Mouse (Mus musculus) ovary, postnatal 14 days (tissue): ENCODE data around the gene Slc45a1.
"Not testable (repeated sequence)": the region's sequence is repeated elsewhere in the genome, so short reads cannot be mapped to it uniquely, and the experiment has no call there.

ENCODE experiments used
- DNase-seq: peaks from one replicate; pipeline ENCODE4 v3.0.0; 2022; ENCODE audit warnings: low spot score

The Slc45a1 gene

GRCm38 (mm10) chr4:150605804-150606203 is 46.2 kb downstream of the Slc45a1 start:
- no peak for DNase-seq

- DNase-seq: no peak
These were observed 48.5 kb downstream of the Slc45a1 start for GRCm38 (mm10) chr4:150603366-150604061.

DNA sequence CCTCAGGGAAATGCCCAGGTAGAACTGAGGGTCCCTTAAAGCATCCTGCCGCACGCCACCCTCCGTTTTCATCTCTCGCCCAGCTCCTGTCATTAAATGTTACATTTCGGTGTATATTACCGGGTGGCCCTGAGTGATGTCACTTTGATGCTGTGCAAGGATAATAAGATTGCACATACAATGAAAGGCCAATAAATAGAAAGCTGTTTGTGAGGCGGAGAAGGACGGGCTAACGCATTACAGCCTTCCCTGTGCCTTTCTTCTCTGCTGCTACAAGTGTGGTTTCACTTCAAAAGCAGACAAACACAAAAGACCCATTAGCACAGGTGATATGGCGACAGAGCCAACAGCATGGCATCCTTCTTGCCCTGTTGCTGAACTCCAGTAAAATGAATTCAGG is 50.5 kb downstream of the Slc45a1 start:
- no peak for DNase-seq

DNA sequence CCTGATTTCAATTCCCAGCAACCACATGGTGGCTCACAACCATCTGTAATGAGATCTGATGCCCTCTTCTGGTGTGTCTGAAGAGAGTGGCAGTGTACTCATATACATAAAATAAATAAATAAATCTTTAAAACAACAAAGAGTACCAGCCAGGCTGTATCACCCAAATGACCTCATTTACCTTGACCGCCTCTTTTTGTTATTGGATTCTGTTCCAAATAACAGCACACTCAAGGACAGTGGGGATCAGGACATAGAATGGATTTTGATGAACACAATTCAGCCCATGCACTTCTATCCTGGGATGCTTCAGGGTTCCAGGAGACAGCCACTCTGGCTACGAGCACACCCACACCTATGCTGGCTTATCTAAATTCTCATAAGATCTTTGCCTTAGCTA is 51.5 kb downstream of the Slc45a1 start:
- DNase-seq: not testable (repeated sequence)

DNA sequence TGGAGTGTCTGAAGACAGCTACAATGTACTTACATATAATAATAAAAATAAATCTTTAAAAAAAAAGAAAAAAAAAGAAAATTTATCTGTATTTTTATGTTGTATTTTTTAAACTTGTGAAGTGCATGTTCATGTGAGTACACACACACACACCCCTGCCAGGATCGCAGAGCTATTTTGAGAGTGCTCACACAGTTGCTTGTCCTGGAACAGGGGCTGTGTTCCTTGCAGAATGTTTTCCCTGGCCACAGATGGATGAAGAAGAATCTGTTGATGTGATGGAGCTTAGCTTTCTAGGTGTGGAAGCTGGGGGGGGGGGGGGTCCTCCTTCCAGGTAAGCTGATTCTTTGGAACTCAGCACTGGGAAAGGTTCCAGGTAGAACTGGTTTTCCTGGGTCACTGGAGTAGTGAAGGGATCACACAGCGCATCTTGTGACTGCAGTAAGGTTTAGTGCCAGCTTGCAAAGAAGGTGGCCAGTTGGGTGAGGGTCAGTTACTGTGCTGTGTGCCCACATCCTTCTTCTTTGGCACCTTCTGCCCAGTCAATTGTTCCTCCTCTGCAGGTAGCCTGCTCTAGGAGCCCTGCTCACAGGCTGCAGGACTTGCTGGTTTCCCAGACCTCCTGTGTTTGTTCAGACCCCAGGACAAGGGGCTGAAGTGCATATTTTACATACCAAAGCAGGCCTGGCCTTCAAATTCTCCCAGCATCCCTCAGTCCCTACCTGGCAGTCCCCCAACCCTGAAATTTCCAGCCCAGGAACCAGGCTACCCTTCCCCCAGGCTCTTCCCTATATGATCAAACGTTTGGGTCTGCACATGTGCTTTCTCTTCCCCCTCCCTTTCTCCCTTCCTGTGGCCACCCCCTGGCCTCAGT is 52.6 kb downstream of the Slc45a1 start:
- DNase-seq: no peak

DNA sequence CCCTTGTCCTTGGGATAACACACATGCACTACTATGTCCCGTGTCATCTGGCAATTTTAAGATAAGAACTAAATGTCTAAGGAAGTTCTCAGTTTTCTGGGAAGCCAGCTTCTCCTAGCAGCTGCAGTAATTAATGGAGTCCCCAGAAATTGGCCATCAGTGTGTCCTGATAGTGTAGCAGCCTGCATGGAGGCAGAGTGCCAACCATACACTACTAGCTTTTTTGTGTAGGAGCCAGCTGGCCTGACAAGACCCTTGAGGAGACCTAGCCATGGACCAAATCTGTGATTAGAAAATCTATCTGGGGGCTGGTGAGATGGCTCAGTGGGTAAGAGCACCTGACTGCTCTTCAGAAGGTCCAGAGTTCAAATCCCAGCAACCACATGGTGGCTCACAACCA is 53.3 kb downstream of the Slc45a1 start:
- no peak for DNase-seq

DNA sequence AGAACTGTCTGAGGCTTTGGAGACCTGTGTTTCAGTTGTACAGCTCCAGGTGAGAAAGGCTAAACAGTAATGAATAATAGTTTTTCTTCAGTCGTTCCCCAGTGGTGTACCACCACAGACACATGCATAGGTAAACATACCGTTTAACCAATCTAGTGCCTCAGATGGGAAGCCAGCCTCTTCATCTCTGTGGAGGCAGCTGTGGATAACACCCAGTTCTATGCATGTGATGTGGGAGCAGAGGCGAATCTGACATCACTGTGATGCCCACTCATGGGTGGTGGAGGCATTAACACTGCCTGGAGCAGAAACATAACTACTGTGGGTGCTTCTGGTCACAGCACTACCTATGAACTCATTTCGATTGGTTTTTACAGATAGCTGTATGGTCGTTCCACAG is 56.0 kb downstream of the Slc45a1 start:
- no peak for DNase-seq

- DNase-seq: no peak
These were observed 56.9 kb downstream of the Slc45a1 start for GRCm38 (mm10) chr4:150595071-150595470.

DNA sequence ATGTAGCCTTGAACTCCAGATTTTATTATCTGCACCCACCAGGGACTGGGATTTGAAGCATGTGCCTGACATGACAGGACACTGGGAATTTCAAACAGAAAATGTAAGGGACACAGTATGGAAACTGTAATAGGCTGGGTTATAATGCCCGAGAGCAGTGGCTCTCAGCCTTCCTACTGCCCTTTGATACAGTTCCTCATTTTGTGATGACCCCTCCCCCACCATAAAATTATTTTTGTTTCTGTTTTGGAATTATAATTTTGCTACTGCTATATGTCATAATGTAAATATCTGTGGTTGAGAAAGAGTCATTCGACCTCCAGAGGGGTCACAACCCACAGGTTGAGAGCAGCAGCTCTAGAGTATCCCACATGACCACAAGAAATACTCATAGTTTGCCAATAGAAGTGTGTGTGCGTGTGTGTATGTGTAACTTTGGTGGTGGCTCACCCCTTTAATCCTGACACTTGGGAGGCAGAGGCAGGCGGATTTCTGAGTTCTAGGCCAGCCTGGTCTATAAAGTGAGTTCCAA is 57.6 kb downstream of the Slc45a1 start:
- no peak for DNase-seq

- DNase-seq: no peak
These were observed 58.3 kb downstream of the Slc45a1 start for GRCm38 (mm10) chr4:150593473-150594217.

DNA sequence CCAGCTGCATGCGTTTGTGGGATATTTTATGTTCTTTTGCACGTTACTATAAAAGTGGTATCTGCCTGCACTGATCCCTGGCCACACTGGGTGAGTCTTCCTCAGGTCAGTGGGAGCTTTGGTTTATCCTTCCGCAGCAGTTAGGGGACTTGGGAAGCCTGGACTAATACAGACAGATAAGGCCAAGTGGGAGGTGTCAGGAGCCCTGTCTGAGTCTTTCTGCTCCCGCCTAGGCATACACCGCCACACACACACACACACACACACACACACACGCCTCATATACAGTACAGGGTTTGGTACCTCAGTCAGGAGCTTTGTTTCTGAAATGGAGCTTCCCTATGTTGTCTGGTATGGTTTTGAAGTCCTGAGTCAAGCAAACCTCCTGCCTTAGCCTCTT is 59.9 kb downstream of the Slc45a1 start:
- no peak for DNase-seq

DNA sequence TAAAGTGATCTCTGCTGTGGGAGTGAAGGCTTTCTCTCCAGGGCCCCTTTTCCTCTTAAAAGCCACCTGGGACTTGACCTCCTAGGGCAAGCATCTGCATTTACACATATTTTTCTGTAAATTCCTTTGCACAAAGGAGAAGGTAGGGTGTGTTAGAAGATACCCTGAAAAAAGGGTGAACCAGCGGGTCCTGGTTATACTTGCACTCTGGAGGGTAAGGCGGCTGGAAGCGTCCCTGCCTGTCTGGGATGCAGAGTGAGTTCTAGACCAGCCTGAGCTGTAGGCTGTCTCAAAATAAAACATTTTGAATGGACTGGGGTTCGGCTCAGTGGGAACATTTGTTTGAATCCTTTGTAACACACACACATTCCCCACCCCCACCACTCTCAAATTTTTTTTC is 60.4 kb downstream of the Slc45a1 start:
- no peak for DNase-seq

- DNase-seq: no peak
These were observed 61.2 kb downstream of the Slc45a1 start for GRCm38 (mm10) chr4:150590621-150591282.

GRCm38 (mm10) chr4:150588300-150588621 is 63.7 kb downstream of the Slc45a1 start:
- DNase-seq: no peak

- no peak for DNase-seq
These were observed 64.2 kb downstream of the Slc45a1 start for GRCm38 (mm10) chr4:150587597-150588299.

DNA sequence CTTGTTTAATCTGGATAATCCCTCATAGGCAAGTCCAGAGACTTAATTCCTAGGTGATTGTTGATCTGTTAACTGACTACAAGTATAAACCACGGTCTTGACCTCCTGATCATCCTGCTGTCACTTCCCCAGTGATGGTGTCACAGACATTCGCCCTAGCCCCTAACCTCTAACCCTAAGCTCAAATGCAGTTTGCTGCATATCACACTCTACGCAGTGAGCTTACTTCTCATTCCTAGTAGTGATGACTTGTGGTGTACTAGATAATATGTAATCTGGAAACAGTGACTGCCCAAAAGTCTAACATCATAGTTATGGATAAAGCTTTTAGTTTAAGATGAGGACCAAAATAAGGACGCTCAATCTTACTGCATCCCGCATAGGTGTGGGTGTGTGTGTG is 65.7 kb downstream of the Slc45a1 start:
- no peak for DNase-seq

DNA sequence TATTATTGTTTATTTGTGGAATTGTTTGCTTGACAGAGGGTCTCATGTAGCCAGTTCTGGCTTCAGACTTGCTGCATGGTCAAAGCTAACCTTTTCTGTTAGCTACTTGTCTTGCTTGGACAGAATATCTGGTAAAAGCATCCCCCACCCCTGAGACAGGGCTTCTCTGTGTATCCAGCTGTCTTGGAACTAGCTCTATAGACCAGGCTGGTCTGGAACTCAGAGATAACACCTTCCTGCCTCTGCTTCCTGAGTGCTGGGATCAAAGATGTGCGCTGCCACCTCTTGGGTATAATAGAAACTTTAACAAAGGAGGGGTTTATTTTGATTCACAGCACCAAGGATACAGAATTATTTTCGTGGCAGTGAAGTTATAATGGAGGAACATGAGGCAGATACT is 66.2 kb downstream of the Slc45a1 start:
- DNase-seq: no peak

DNA sequence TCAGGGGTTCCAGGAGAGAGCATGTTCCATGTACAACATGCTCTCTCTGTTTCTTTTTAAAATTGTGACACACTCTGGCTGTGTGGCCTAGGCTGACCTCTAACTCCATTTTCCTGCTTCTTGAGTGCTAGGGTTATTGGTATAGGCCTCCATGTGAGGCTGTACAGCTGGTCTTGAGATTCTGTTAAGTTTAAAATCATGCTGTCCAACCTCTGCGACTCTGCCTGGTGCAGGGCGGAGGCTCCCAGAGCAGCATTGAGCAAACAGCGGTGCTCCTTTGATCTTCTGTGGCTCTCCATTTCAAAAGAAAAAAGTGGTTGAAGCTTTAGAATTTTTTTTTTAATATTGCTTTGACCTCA is 68.2 kb downstream of the Slc45a1 start:
- no peak for DNase-seq

- DNase-seq: peak; percentile 55
These were observed 68.8 kb downstream of the Slc45a1 start for GRCm38 (mm10) chr4:150582966-150583776.

- no peak for DNase-seq
These were observed 69.8 kb downstream of the Slc45a1 start for GRCm38 (mm10) chr4:150581931-150582723.
